Comparison of ENCODE assay signal across 7 mouse cellular contexts in genomic region chr11:95000548-95000947, GRCm38 (mm10). TPM values are rescaled to one million over a fixed set of nuclear protein-coding genes. Genes with fewer than 3 reads are reported as not detected.
DNase-seq lines count a peak whose midpoint lies in the region; ATAC-seq lines count a peak whose summit lies in the region.

No protein-coding gene starts in this region.

- 21% methylated on average over 4 of the region's 4 CpGs for whole genome bisulfite sequencing in kidney, embryonic 15.5 days

- H3K27ac ChIP-seq in kidney, embryonic 15.5 days = peak overlapping the region; percentile 85

- H3K4me3 ChIP-seq in kidney, embryonic 15.5 days (replicated peaks) = no peak overlapping the region

- peaks cover 48% of the 10 kb centered on the region for H3K4me1 ChIP-seq in kidney, embryonic 15.5 days

- peaks cover 95% of the 10 kb centered on the region for H3K36me3 ChIP-seq in kidney, embryonic 15.5 days

- H3K9me3 ChIP-seq in kidney, embryonic 15.5 days (replicated peaks) = no peaks in the 10 kb centered on the region

- peak; percentile 12; the same call in 1 of the 2 replicates for ATAC-seq in kidney, embryonic 15.5 days (replicated peaks; ENCODE audit: low FRiP score)

- H3K27me3 ChIP-seq in kidney, embryonic 15.5 days = no peaks in the 10 kb centered on the region

- peak; percentile 68 for DNase-seq in MEL-GATA-1-ER (ENCODE audit: extremely low read depth, low read depth)
- DNase-seq in adrenal gland, postnatal 25 days = peak; percentile 51
- peak; percentile 65 for DNase-seq in heart, adult 8-10 months (ENCODE audit: low spot score)
- DNase-seq in lung, postnatal 14 days = peak; percentile 71
- peak; percentile 63 to 80 for DNase-seq in thymus, adult 18-20 months
- DNase-seq in layer of hippocampus, postnatal 36 days = no peak

- H3K4me2 ChIP-seq in kidney, embryonic 15.5 days = peak overlapping the region; percentile 29; the same call in 1 of the 2 replicates

- H3K9ac ChIP-seq in kidney, embryonic 15.5 days = peak overlapping the region; percentile 5; the same call in 1 of the 2 replicates

RNA-seq across cellular contexts. Expression of gene Samd14, which starts 9.1 kb away (rescaled TPM):
- 3.0 and 4.4 TPM in 2 replicates for total RNA-seq in adrenal gland, postnatal 25 days (2021)
- 1 to 10 TPM in 2 of 4 experiments, under 1 TPM in 2; 0.72 to 1.1 (median 0.96) TPM for total RNA-seq in heart, adult 8-10 months (2022)
- polyA plus RNA-seq in kidney, embryonic 15.5 days (2015; fragmentation: Nextera tagmentation; extraction: Ambion mirVana) = 16.9 and 21.2 TPM in 2 replicates
- 10 to 100 TPM; 43.3 to 46.5 TPM for total RNA-seq in layer of hippocampus, postnatal 36 days (2021)

RNA-seq across cellular contexts. Expression of gene Ppp1r9b, which starts 9.7 kb away (rescaled TPM):
- 125 and 146 TPM in 2 replicates for total RNA-seq in adrenal gland, postnatal 25 days (2021)
- 10 to 100 TPM; 43.9 to 47.4 (median 45.6) TPM for total RNA-seq in heart, adult 8-10 months (2022)
- 10.0 and 10.6 TPM in 2 replicates for polyA plus RNA-seq in kidney, embryonic 15.5 days (2015; fragmentation: Nextera tagmentation; extraction: Ambion mirVana)
- 100 to 1,000 TPM; 931 to 932 TPM for total RNA-seq in layer of hippocampus, postnatal 36 days (2021)

RNA-seq across cellular contexts. Expression of gene Sgca, which starts 24.4 kb away (rescaled TPM):
- total RNA-seq in adrenal gland, postnatal 25 days (2021) = not detected in 2 replicates
- total RNA-seq in heart, adult 8-10 months (2022) = 100 to 1,000 TPM; 202 to 221 (median 208) TPM
- polyA plus RNA-seq in kidney, embryonic 15.5 days (2015; fragmentation: Nextera tagmentation; extraction: Ambion mirVana) = 1.2 and 1.7 TPM in 2 replicates
- total RNA-seq in layer of hippocampus, postnatal 36 days (2021) = under 1 TPM in 1 of 2 experiments, not detected in 1; 0.48 TPM

RNA-seq across cellular contexts. Expression of gene Hils1, which starts 33.2 kb away (rescaled TPM):
- total RNA-seq in adrenal gland, postnatal 25 days (2021) = not detected in 2 replicates
- not detected for total RNA-seq in heart, adult 8-10 months (2022)
- polyA plus RNA-seq in kidney, embryonic 15.5 days (2015; fragmentation: Nextera tagmentation; extraction: Ambion mirVana) = not detected in 2 replicates
- not detected for total RNA-seq in layer of hippocampus, postnatal 36 days (2021)

RNA-seq across cellular contexts. Expression of gene Pdk2, which starts 40.6 kb away (rescaled TPM):
- total RNA-seq in adrenal gland, postnatal 25 days (2021) = 82.9 and 86.4 TPM in 2 replicates
- 100 to 1,000 TPM; 469 to 545 (median 504) TPM for total RNA-seq in heart, adult 8-10 months (2022)
- polyA plus RNA-seq in kidney, embryonic 15.5 days (2015; fragmentation: Nextera tagmentation; extraction: Ambion mirVana) = 49.4 and 56.2 TPM in 2 replicates
- 100 to 1,000 TPM; 118 to 121 TPM for total RNA-seq in layer of hippocampus, postnatal 36 days (2021)

Comparison
In these comparisons a context has a peak if more than half of its experiments do, and no peak if none do; other contexts are left out.
1. DNase-seq: peak in MEL-GATA-1-ER (single experiment), adrenal gland, postnatal 25 days (single experiment), heart, adult 8-10 months (single experiment), lung, postnatal 14 days (single experiment) and thymus, adult 18-20 months (2 of 2); none in layer of hippocampus, postnatal 36 days (0 of 2).
2. RNA of gene Sgca, which starts 24.4 kb away (total RNA-seq): 202 to 221 TPM in heart, adult 8-10 months; 0.48 TPM in layer of hippocampus, postnatal 36 days and not detected in adrenal gland, postnatal 25 days; every median in the first group is over 100 times any median in the second.